Mouse (Mus musculus) small intestine, adult 2 months (tissue): ENCODE results near the gene Max. TPM values are rescaled to one million over a fixed set of nuclear protein-coding genes. Genes with fewer than 3 reads are reported as not detected.

Experiments
- H3K27ac ChIP-seq: fragments of 200-500 bp; 2 replicates; pipeline ENCODE4 v1.5.1; 2012; ENCODE audit warnings: low read depth, low read length, control low read depth, inconsistent platforms; ENCODE audit not compliant: insufficient read depth
- H3K27me3 ChIP-seq: fragments of 200-500 bp; 2 replicates; pipeline ENCODE4 v1.6.1; 2012; ENCODE audit warnings: mild to moderate bottlenecking, moderate library complexity, low read length, inconsistent platforms; ENCODE audit not compliant: control insufficient read depth, insufficient read depth
- H3K36me3 ChIP-seq: fragments of 200-500 bp; 2 replicates; pipeline ENCODE4 v1.6.1; 2012; ENCODE audit warnings: mild to moderate bottlenecking, low read length, control low read depth, inconsistent platforms; ENCODE audit not compliant: control insufficient read depth, insufficient read depth
- H3K4me1 ChIP-seq: fragments of 200-500 bp; 2 replicates; pipeline ENCODE4 v1.6.1; 2012; ENCODE audit warnings: low read length, inconsistent platforms, mixed read lengths; ENCODE audit not compliant: control insufficient read depth, insufficient read depth, insufficient read length
- H3K4me3 ChIP-seq: fragments of 200-500 bp; 2 replicates; pipeline ENCODE4 v1.5.1; 2012; ENCODE audit warnings: low read depth, mild to moderate bottlenecking, control low read depth, inconsistent platforms, low read length, moderate library complexity
- CTCF ChIP-seq: fragments of 200-500 bp; IDR thresholded peaks from 2 replicates; pipeline ENCODE4 v1.5.1; 2012; ENCODE audit warnings: low read depth, mild to moderate bottlenecking, control low read depth, inconsistent platforms, low read length, moderate library complexity, mixed read lengths; ENCODE audit not compliant: insufficient replicate concordance, insufficient read length; ENCODE audit errors: extremely low read depth
- POLR2A ChIP-seq: fragments of 200-500 bp; IDR thresholded peaks from 2 replicates; pipeline ENCODE4 v1.6.1; 2012; ENCODE audit warnings: low read depth, mild to moderate bottlenecking, control low read depth, inconsistent platforms, low read length, moderate library complexity
- WGBS: fragments of 180-500 bp; shearing (Covaris S2); methylation state at CpG from one replicate; pipeline ENCODE4 v1.1.7; 2018; 5-methylcytosine and 5-hydroxymethylcytosine counted together
- polyA plus RNA-seq: library from polyadenylated mRNA; depleted of rRNA; stranded (reverse); fragments of >200 nt; gene quantifications from 2 replicates; pipeline ENCODE4 v1.2.3, GENCODE M21; 2012

The Max gene
- polyA plus RNA-seq, 1 experiment: 99.1 TPM

- Histone ChIP-seq H3K27me3 (no peaks in the 10 kb centered on the region), H3K4me3 (no peak overlapping the region), H3K4me1 (peaks cover 40% of the 10 kb centered on the region), H3K27ac (peak overlapping the region; percentile 69), H3K36me3 (peaks cover 22% of the 10 kb centered on the region)
- TF ChIP-seq POLR2A (no peak), CTCF (no peak)
- WGBS: 35% methylated on average over 6 of the region's 6 CpGs
Measured at GRCm38 (mm10) chr12:76930177-76930576, 31.8 kb downstream of the Max start.

GRCm38 (mm10) chr12:76927539-76927938 is 34.5 kb downstream of the Max start:
- H3K4me3 ChIP-seq: no peak overlapping the region
- H3K4me1 ChIP-seq: peaks cover 36% of the 10 kb centered on the region
- peak overlapping the region; percentile 96 for H3K27ac ChIP-seq
- WGBS: 75% methylated on average over 10 of the region's 10 CpGs
- TF ChIP-seq CTCF: no peak
- TF ChIP-seq POLR2A: no peak
- H3K27me3 ChIP-seq: no peaks in the 10 kb centered on the region
- H3K36me3 ChIP-seq: peaks cover 7% of the 10 kb centered on the region

GRCm38 (mm10) chr12:76927012-76927411 is 35.0 kb downstream of the Max start:
- Histone ChIP-seq H3K4me1 (peaks cover 34% of the 10 kb centered on the region), H3K27me3 (no peaks in the 10 kb centered on the region), H3K27ac (peak overlapping the region; percentile 97), H3K36me3 (peaks cover 7% of the 10 kb centered on the region), H3K4me3 (no peak overlapping the region)
- TF ChIP-seq POLR2A (0 out of 2 replicates have a peak, but pooled peaks have one; percentile 23), CTCF (no peak)
- WGBS: 46% methylated on average over 3 of the region's 3 CpGs

- Histone ChIP-seq H3K4me1 (peaks cover 29% of the 10 kb centered on the region), H3K4me3 (no peak overlapping the region), H3K27ac (peak overlapping the region; percentile 97), H3K27me3 (no peaks in the 10 kb centered on the region), H3K36me3 (peaks cover 5% of the 10 kb centered on the region; the same call in 1 of the 2 replicates)
- 62% methylated on average over 10 of the region's 10 CpGs for WGBS
- TF ChIP-seq POLR2A (no peak), CTCF (no peak)
Measured at GRCm38 (mm10) chr12:76926338-76926945, 35.6 kb downstream of the Max start.

GRCm38 (mm10) chr12:76924904-76925604 is 36.9 kb downstream of the Max start:
- H3K36me3 ChIP-seq: peaks cover 12% of the 10 kb centered on the region
- 85% methylated on average over 10 of the region's 10 CpGs for WGBS
- TF ChIP-seq CTCF (no peak), POLR2A (no peak)
- peaks cover 22% of the 10 kb centered on the region for H3K4me1 ChIP-seq
- H3K27ac ChIP-seq: no peak overlapping the region
- H3K4me3 ChIP-seq: no peak overlapping the region
- H3K27me3 ChIP-seq: no peaks in the 10 kb centered on the region

- Histone ChIP-seq H3K27me3 (no peaks in the 10 kb centered on the region), H3K4me1 (peaks cover 14% of the 10 kb centered on the region), H3K36me3 (peaks cover 8% of the 10 kb centered on the region), H3K4me3 (no peak overlapping the region), H3K27ac (no peak overlapping the region)
- no peak for TF ChIP-seq CTCF
- no peak for TF ChIP-seq POLR2A
- WGBS: 81% methylated on average over 8 of the region's 8 CpGs
Measured at GRCm38 (mm10) chr12:76923118-76923517, 38.9 kb downstream of the Max start.

GRCm38 (mm10) chr12:76920990-76921389 is 41.0 kb downstream of the Max start:
- peaks cover 8% of the 10 kb centered on the region for H3K36me3 ChIP-seq
- H3K27me3 ChIP-seq: no peaks in the 10 kb centered on the region
- TF ChIP-seq POLR2A (no peak), CTCF (no peak)
- H3K4me3 ChIP-seq: no peak overlapping the region
- no peak overlapping the region for H3K27ac ChIP-seq
- H3K4me1 ChIP-seq: peaks cover 11% of the 10 kb centered on the region
- WGBS: 96% methylated on average over 8 of the region's 8 CpGs

- 79% methylated on average over 6 of the region's 6 CpGs for WGBS
- no peaks in the 10 kb centered on the region for H3K27me3 ChIP-seq
- TF ChIP-seq POLR2A (no peak), CTCF (no peak)
Measured at GRCm38 (mm10) chr12:76920398-76920797, 41.6 kb downstream of the Max start.

More at GRCm38 (mm10) chr12:76920398-76920797, 41.6 kb downstream of the Max start:
- Histone ChIP-seq H3K4me1 (peaks cover 13% of the 10 kb centered on the region), H3K36me3 (peaks cover 8% of the 10 kb centered on the region), H3K4me3 (no peak overlapping the region), H3K27ac (no peak overlapping the region)
